27 mouse cellular contexts compared by ENCODE assay signal in the genomic region with DNA sequence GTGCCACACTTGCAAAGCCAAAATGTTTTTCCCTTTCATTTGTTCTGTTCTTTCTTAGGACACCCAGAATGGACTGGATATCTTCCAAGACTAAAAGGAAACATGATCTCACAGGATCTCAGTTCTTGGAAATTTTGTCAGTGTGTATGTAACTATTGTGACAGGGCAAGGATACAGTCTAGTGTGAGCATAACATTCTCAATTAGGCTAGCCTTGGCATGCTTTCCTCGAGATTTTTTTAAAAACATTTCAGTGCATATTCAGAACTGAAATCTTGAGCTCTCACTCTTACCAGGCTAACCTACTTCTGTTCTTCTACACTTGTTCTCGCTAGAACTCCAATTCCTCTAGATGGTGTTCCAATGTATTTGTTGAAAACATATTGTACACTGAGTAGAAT.
"Had no signal": no experiment of that assay in that cellular context is flagged by ENCODE, and none has a peak within 500 bp of the region (broad histone marks: within the 10 kb centered on the region; RNA-seq: fewer than 3 reads in every experiment).

No protein-coding gene starts in this region.

- H3K4me3 ChIP-seq: gastrocnemius, adult 2 months; heart, embryonic 10.5 days; heart, embryonic 12.5 days; hindbrain, embryonic 10.5 days; hindbrain, embryonic 12.5 days; intestine, embryonic 15.5 days; kidney, embryonic 15.5 days; limb, embryonic 13.5 days; limb, embryonic 15.5 days; liver, embryonic 12.5 days had no signal

- H3K36me3 ChIP-seq: heart, embryonic 10.5 days; heart, embryonic 12.5 days; hindbrain, embryonic 10.5 days; hindbrain, embryonic 12.5 days; intestine, embryonic 15.5 days; kidney, embryonic 15.5 days; limb, embryonic 13.5 days; limb, embryonic 15.5 days; liver, embryonic 12.5 days had no signal

- DNase-seq: gastrocnemius, adult 2 months; gastrocnemius, postnatal 10 days; gastrocnemius, postnatal 25 days; heart, adult 18-20 months; heart, postnatal 10 days; heart, postnatal 4 days; kidney, adult 2 months; kidney, adult 9 months; kidney, postnatal 10 days; kidney, postnatal 36 days; layer of hippocampus, adult 9-11 months; layer of hippocampus, postnatal 36 days; left cerebral cortex, postnatal 4 days had no signal

- H3K4me1 ChIP-seq: heart, embryonic 10.5 days; heart, embryonic 12.5 days; hindbrain, embryonic 10.5 days; hindbrain, embryonic 12.5 days; intestine, embryonic 15.5 days; kidney, embryonic 15.5 days; limb, embryonic 13.5 days; limb, embryonic 15.5 days; liver, embryonic 12.5 days had no signal

- H3K27me3 ChIP-seq: heart, embryonic 12.5 days; hindbrain, embryonic 12.5 days; intestine, embryonic 15.5 days; limb, embryonic 13.5 days; limb, embryonic 15.5 days; liver, embryonic 12.5 days had no signal

- H3K27ac ChIP-seq: gastrocnemius, adult 2 months; heart, embryonic 10.5 days; hindbrain, embryonic 10.5 days; hindbrain, embryonic 12.5 days; hindbrain, embryonic 14.5 days; intestine, embryonic 15.5 days; kidney, embryonic 15.5 days; limb, embryonic 13.5 days; limb, embryonic 15.5 days; liver, embryonic 12.5 days; liver, embryonic 14.5 days had no signal

- H3K4me2 ChIP-seq: heart, embryonic 12.5 days; hindbrain, embryonic 12.5 days; hindbrain, embryonic 14.5 days; intestine, embryonic 15.5 days; kidney, embryonic 15.5 days; limb, embryonic 13.5 days; limb, embryonic 15.5 days; liver, embryonic 12.5 days had no signal

- ATAC-seq: hindbrain, embryonic 16.5 days; inflammation-experienced regulatory T-cells, adult 6 months; intestine, embryonic 15.5 days; intestine, postnatal 0 days; liver, embryonic 12.5 days had no signal

- H3K9me3 ChIP-seq: heart, embryonic 10.5 days; heart, embryonic 12.5 days; hindbrain, embryonic 10.5 days; hindbrain, embryonic 12.5 days; intestine, embryonic 15.5 days; kidney, embryonic 15.5 days; limb, embryonic 13.5 days; limb, embryonic 15.5 days; liver, embryonic 12.5 days had no signal

- H3K9ac ChIP-seq: heart, embryonic 12.5 days; hindbrain, embryonic 12.5 days; hindbrain, embryonic 14.5 days; intestine, embryonic 15.5 days; kidney, embryonic 15.5 days; limb, embryonic 13.5 days; limb, embryonic 15.5 days; liver, embryonic 12.5 days; liver, embryonic 14.5 days had no signal
